Mouse (Mus musculus) testis, adult 2 months (tissue): ENCODE measurements around the gene Rnaseh2b.

Experiments
- CTCF ChIP-seq: fragments of 200-500 bp; IDR thresholded peaks from 2 replicates; pipeline ENCODE4 v1.5.1; 2012; ENCODE audit warnings: low read depth, mild to moderate bottlenecking, inconsistent platforms, low read length, moderate library complexity; ENCODE audit not compliant: control insufficient read depth, insufficient read depth, insufficient replicate concordance
- POLR2A ChIP-seq: fragments of 200-500 bp; IDR thresholded peaks from 2 replicates; pipeline ENCODE4 v1.6.1; 2012; ENCODE audit warnings: low read depth, mild to moderate bottlenecking, inconsistent platforms, low read length, moderate library complexity; ENCODE audit not compliant: control insufficient read depth

GRCm38 (mm10) chr14:62416742-62417134 is 124.3 kb downstream of the Rnaseh2b start:
- TF ChIP-seq POLR2A, result no peak
- no peak for TF ChIP-seq CTCF
